Mouse (Mus musculus): ENCODE data around the gene Tescl. TPM values are rescaled to one million over a fixed set of nuclear protein-coding genes. Genes with fewer than 3 reads are reported as not detected.

The Tescl gene
- polyA plus RNA-seq, 1 experiment: not detected

DNA sequence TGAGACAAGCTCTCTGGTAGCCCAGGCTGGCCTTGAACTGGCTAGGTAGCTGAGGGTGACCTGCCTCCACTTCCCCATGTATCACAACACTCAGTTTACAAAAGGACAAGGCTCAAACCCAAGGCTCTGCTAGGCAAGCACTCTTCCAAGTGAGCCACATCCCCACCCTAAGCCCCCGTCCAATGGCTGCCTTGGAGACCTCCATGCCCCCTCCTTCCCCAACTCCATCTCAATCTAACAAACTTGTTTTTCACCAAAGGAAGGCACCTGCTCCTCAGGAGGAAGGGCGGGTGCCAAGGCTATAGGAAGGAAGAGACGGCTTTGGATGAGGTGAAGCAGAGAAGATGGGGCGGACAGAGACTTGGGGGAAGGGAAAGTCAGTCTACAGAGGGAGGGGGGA lies 39.0 kb upstream of the Tescl start:
- peaks cover 91% of the 10 kb centered on the region for H3K4me1 ChIP-seq (ENCODE audit: control insufficient read depth)
- no peak for TF ChIP-seq GATA1 (IDR thresholded peaks at IDR 0.05; ENCODE audit: low read length)
- TF ChIP-seq TAL1 (IDR thresholded peaks at IDR 0.05; ENCODE audit: low read length): no peak
- peaks cover 81% of the 10 kb centered on the region for H3K36me3 ChIP-seq (ENCODE audit: control insufficient read depth)

GRCm38 (mm10) chr7:24372300-24372699 lies 38.6 kb upstream of the Tescl start:
- Histone ChIP-seq H3K27me3 (ENCODE audit: control insufficient read depth) (peaks cover 3% of the 10 kb centered on the region; the same call in 1 of the 2 replicates), H3K9me3 (ENCODE audit: control insufficient read depth, low read length) (peaks cover 2% of the 10 kb centered on the region; the same call in 1 of the 2 replicates), H3K36me3 (ENCODE audit: control insufficient read depth) (peaks cover 80% of the 10 kb centered on the region), H3K4me3 (replicated peaks) (peak overlapping the region; percentile 98), H3K4me1 (ENCODE audit: control insufficient read depth) (peaks cover 91% of the 10 kb centered on the region)
- no peak for TF ChIP-seq GATA1 (IDR thresholded peaks at IDR 0.05; ENCODE audit: low read length)
- TF ChIP-seq TAL1 (IDR thresholded peaks at IDR 0.05; ENCODE audit: low read length): no peak

More for the DNA sequence above, 39.0 kb upstream of the Tescl start:
- Histone ChIP-seq H3K4me3 (replicated peaks) (peak overlapping the region; percentile 98), H3K9me3 (ENCODE audit: control insufficient read depth, low read length) (no peaks in the 10 kb centered on the region), H3K27me3 (ENCODE audit: control insufficient read depth) (peaks cover 5% of the 10 kb centered on the region; the same call in 1 of the 2 replicates)

GRCm38 (mm10) chr7:24371809-24372145 lies 38.0 kb upstream of the Tescl start:
- Histone ChIP-seq H3K36me3 (ENCODE audit: control insufficient read depth) (peaks cover 75% of the 10 kb centered on the region), H3K27me3 (ENCODE audit: control insufficient read depth) (no peaks in the 10 kb centered on the region), H3K4me3 (replicated peaks) (peak overlapping the region; percentile 98), H3K9me3 (ENCODE audit: control insufficient read depth, low read length) (peaks cover 2% of the 10 kb centered on the region; the same call in 1 of the 2 replicates), H3K4me1 (ENCODE audit: control insufficient read depth) (peaks cover 91% of the 10 kb centered on the region)
- TF ChIP-seq TAL1 (IDR thresholded peaks at IDR 0.05; ENCODE audit: low read length) (no peak), GATA1 (IDR thresholded peaks at IDR 0.05; ENCODE audit: low read length) (no peak)

GRCm38 (mm10) chr7:24371012-24371808 lies 37.5 kb upstream of the Tescl start:
- TF ChIP-seq GATA1 (IDR thresholded peaks at IDR 0.05; ENCODE audit: low read length) (peak; percentile 93), TAL1 (IDR thresholded peaks at IDR 0.05; ENCODE audit: low read length) (peak; percentile 65)
- no peaks in the 10 kb centered on the region for H3K27me3 ChIP-seq (ENCODE audit: control insufficient read depth)
- peak overlapping the region; percentile 98 for H3K4me3 ChIP-seq (replicated peaks)
- H3K9me3 ChIP-seq (ENCODE audit: control insufficient read depth, low read length): peaks cover 2% of the 10 kb centered on the region; the same call in 1 of the 2 replicates
- peaks cover 91% of the 10 kb centered on the region for H3K4me1 ChIP-seq (ENCODE audit: control insufficient read depth)
- H3K36me3 ChIP-seq (ENCODE audit: control insufficient read depth): peaks cover 69% of the 10 kb centered on the region

DNA sequence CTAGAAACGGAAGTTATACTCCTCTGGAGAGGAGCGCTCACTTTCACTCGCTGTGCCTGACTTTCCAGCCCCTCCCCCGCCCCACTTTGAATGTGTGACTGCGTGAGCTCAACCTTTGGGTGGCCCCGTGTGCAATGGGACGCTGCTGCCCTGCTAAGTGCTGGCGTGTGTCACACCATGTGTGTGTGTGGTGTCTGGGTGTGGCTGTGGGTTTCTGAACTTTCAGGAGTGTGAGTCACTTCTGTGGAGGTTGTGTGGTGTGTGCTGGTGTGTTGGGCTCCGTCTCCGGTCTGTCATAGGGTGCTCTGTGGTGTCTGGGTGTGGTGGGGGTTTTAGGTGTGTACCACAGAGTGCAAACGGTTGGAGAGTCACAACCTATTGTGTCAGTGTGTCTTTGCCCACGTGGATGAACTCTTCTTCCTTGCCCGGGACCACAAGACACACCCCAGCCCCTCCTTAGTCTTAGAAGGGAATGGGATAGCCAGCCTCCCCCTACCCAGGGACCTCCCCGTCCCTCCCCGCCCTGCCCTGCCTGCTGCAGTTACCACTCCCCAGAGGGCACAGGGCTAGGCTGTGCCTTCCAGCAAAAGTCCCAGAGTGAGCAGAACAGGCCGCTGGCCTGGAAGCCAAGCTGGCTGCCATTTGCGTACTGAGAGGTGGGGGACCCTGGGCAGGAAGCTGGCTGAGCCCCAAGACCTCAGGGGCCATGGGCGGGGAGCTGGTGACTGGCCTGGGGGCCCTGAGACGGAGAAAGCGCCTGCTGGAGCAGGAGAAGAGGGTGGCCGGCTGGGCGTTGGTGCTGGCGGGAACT lies 36.2 kb upstream of the Tescl start, which contains the start of gene Kcnn4:
Kcnn4 (plus strand) TSS at position 533 of the 811 bp plus-strand sequence.
- H3K27me3 ChIP-seq (ENCODE audit: control insufficient read depth): no peaks in the 10 kb centered on the region
- H3K4me1 ChIP-seq (ENCODE audit: control insufficient read depth): peaks cover 93% of the 10 kb centered on the region
- H3K36me3 ChIP-seq (ENCODE audit: control insufficient read depth): peaks cover 61% of the 10 kb centered on the region
- TF ChIP-seq TAL1 (IDR thresholded peaks at IDR 0.05; ENCODE audit: low read length) (no peak), GATA1 (IDR thresholded peaks at IDR 0.05; ENCODE audit: low read length) (no peak)
- peak within 1 kb of the TSS; percentile 98 for H3K4me3 ChIP-seq (replicated peaks)
- peaks cover 2% of the 10 kb centered on the region; the same call in 1 of the 2 replicates for H3K9me3 ChIP-seq (ENCODE audit: control insufficient read depth, low read length)

DNA sequence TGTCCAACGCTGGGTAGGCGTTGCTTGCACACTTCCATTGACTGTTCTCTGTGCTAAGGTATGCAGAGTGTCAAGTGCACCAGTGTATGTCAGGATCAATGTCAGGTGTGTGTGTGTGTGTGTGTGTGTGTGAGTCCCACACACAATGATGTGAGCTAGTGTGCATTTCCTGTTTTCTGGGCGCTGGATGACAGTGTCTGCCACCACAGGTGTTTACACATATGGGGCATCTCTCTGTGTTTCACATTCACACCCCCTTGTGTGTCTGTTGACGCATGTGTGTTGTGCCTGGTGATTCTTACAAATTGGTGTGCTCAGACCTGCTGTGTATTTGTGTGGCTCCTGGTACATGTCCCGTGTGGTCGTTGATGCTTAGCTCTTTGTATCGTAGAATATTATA lies 35.2 kb upstream of the Tescl start:
- H3K36me3 ChIP-seq (ENCODE audit: control insufficient read depth): peaks cover 51% of the 10 kb centered on the region
- peaks cover 2% of the 10 kb centered on the region; the same call in 1 of the 2 replicates for H3K27me3 ChIP-seq (ENCODE audit: control insufficient read depth)
- H3K4me3 ChIP-seq (replicated peaks): peak overlapping the region; percentile 79
- H3K4me1 ChIP-seq (ENCODE audit: control insufficient read depth): peaks cover 93% of the 10 kb centered on the region
- peaks cover 2% of the 10 kb centered on the region; the same call in 1 of the 2 replicates for H3K9me3 ChIP-seq (ENCODE audit: control insufficient read depth, low read length)
- TF ChIP-seq TAL1 (IDR thresholded peaks at IDR 0.05; ENCODE audit: low read length) (no peak), GATA1 (IDR thresholded peaks at IDR 0.05; ENCODE audit: low read length) (no peak)

DNA sequence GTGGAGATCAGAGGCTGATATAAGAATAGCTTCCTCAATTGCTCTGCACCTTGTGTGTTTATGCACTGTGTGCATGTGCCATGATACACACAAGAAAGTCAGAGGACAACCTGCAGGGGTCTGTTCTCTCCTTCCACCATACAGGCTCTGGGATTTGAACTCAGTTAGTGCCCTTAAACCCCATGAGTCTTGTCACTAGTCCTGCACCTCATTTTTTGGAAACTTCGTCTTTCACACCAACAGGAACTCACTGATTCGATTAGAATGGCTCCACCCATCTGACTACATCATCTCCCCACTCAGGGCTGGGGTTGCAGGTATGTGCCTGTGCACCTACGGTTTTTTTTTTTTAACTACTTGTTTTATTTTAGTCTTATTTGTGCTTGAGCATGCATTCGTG lies 34.5 kb upstream of the Tescl start:
- Histone ChIP-seq H3K4me1 (ENCODE audit: control insufficient read depth) (peaks cover 92% of the 10 kb centered on the region), H3K36me3 (ENCODE audit: control insufficient read depth) (peaks cover 43% of the 10 kb centered on the region), H3K4me3 (replicated peaks) (peak overlapping the region; percentile 19), H3K9me3 (ENCODE audit: control insufficient read depth, low read length) (peaks cover 2% of the 10 kb centered on the region; the same call in 1 of the 2 replicates), H3K27me3 (ENCODE audit: control insufficient read depth) (peaks cover 5% of the 10 kb centered on the region)
- TF ChIP-seq TAL1 (IDR thresholded peaks at IDR 0.05; ENCODE audit: low read length) (no peak), GATA1 (IDR thresholded peaks at IDR 0.05; ENCODE audit: low read length) (no peak)

DNA sequence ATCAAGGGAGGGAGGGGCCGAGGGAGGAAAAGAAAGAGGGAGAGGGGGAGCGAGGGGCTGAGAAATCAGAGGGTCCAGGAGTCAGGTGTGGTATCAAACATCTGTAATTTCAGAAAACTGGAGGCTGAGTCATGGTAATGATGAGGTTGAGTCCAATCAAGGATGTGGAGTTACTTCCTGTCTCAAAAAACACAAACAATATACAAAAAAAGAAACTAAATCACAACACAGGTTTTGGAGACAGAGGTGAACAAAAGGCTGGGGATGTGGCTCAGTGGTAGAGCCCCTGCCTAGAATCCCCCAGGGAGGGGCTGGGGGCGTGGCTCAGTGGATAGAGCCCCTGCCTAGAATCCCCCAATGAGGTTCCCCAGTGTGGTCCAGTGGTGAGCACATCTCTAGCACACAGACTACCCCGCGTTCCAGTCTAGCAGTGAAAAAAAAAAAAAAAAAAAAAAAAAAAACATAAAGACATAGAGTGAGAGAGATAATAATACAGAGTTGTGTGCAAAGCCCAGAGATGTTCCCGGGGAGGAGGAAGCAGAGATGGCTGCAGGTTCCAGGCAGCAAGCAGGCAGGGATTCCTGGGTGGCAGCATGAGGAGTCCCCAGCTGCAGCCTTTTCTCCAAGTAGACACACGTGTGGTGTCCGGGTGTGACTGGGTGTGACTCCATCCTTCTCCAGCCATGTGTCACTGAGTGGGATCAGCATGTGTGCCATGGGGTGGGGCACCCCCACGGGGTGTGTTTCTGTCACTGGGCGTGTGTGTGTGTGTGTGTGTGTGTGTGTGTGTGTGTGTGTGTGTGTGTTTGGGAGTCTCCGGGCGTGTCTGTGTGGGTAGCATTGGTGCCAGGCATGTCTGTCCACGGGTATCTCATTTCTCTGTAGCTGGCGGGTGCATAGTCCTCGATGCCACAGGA lies 33.2 kb upstream of the Tescl start:
- H3K4me3 ChIP-seq (replicated peaks): peak overlapping the region; percentile 48
- peaks cover 86% of the 10 kb centered on the region for H3K4me1 ChIP-seq (ENCODE audit: control insufficient read depth)
- peaks cover 31% of the 10 kb centered on the region for H3K36me3 ChIP-seq (ENCODE audit: control insufficient read depth)
- TF ChIP-seq TAL1 (IDR thresholded peaks at IDR 0.05; ENCODE audit: low read length): no peak
- no peak for TF ChIP-seq GATA1 (IDR thresholded peaks at IDR 0.05; ENCODE audit: low read length)
- H3K27me3 ChIP-seq (ENCODE audit: control insufficient read depth): peaks cover 11% of the 10 kb centered on the region
- peaks cover 2% of the 10 kb centered on the region; the same call in 1 of the 2 replicates for H3K9me3 ChIP-seq (ENCODE audit: control insufficient read depth, low read length)
